Mouse (Mus musculus) liver, embryonic 12.5 days (tissue): ENCODE data around the gene Pole4. TPM values are rescaled to one million over a fixed set of nuclear protein-coding genes. Genes with fewer than 3 reads are reported as not detected.
"Not testable (repeated sequence)": the region's sequence is repeated elsewhere in the genome, so short reads cannot be mapped to it uniquely, and the experiment has no call there.

Experiments used
- ATAC-seq: fragments of 200-750 bp; cut with Nextera tagmentation; 2 replicates; pipeline ENCODE4 v1.8.0; 2017; ENCODE audit warnings: moderate number of reproducible peaks, mild to moderate bottlenecking, moderate library complexity
- H3K27ac ChIP-seq: fragments of 300-500 bp; sonication (generic); 2 replicates; pipeline ENCODE4 v1.5.1; 2016; ENCODE audit warnings: mild to moderate bottlenecking
- H3K27me3 ChIP-seq: fragments of 300-500 bp; sonication (generic); replicated peaks from 2 replicates; pipeline ENCODE4 v1.6.1; 2016; ENCODE audit warnings: mild to moderate bottlenecking, moderate library complexity
- H3K36me3 ChIP-seq: fragments of 300-500 bp; sonication (generic); 2 replicates; pipeline ENCODE4 v1.6.1; 2016; ENCODE audit warnings: mild to moderate bottlenecking, moderate library complexity
- H3K4me1 ChIP-seq: fragments of 300-500 bp; sonication (generic); 2 replicates; pipeline ENCODE4 v1.6.1; 2016
- H3K4me2 ChIP-seq: fragments of 300-500 bp; sonication (generic); 2 replicates; pipeline ENCODE4 v1.6.1; 2016; ENCODE audit warnings: mild to moderate bottlenecking, moderate library complexity
- H3K4me3 ChIP-seq: fragments of 300-500 bp; sonication (generic); 2 replicates; pipeline ENCODE4 v1.5.1; 2016; ENCODE audit warnings: mild to moderate bottlenecking, moderate library complexity
- H3K9ac ChIP-seq: fragments of 300-500 bp; sonication (generic); 2 replicates; pipeline ENCODE4 v1.6.1; 2016; ENCODE audit warnings: mild to moderate bottlenecking, moderate library complexity
- H3K9me3 ChIP-seq: fragments of 300-500 bp; sonication (generic); replicated peaks from 2 replicates; pipeline ENCODE4 v1.6.1; 2016; ENCODE audit warnings: mild to moderate bottlenecking, moderate library complexity
- WGBS: fragments of 180-500 bp; shearing (Covaris S2); methylation state at CpG from one replicate; pipeline ENCODE4 v1.1.7; 2016; ENCODE audit not compliant: insufficient replicate concordance; 5-methylcytosine and 5-hydroxymethylcytosine counted together
- polyA plus RNA-seq: library from polyadenylated mRNA; unstranded; fragments of >200 nt; fragmentation: Nextera tagmentation; extraction: Ambion mirVana; gene quantifications from 2 replicates; pipeline ENCODE4 v1.2.1, GENCODE M21; 2016

Gene Pole4
- polyA plus RNA-seq, 1 experiment from 2014 or later, result 80.8 TPM

- no peak overlapping the region for H3K27ac ChIP-seq
- no peak overlapping the region for H3K9ac ChIP-seq
- no peak for ATAC-seq
- H3K4me2 ChIP-seq, result no peak overlapping the region
- no peaks in the 10 kb centered on the region for H3K4me1 ChIP-seq
- H3K36me3 ChIP-seq, result no peaks in the 10 kb centered on the region
- H3K9me3 ChIP-seq, result 0 out of 2 replicates have a peak, but pooled peaks cover 5% of the 10 kb centered on the region
- H3K27me3 ChIP-seq, result no peaks in the 10 kb centered on the region
- no peak overlapping the region for H3K4me3 ChIP-seq
These were observed 38.7 kb downstream of the Pole4 start for GRCm38 (mm10) chr6:82666480-82666879.

GRCm38 (mm10) chr6:82653169-82653525, 52.0 kb downstream of the Pole4 start:
- H3K9me3 ChIP-seq, result no peaks in the 10 kb centered on the region
- peak overlapping the region; percentile 87 for H3K4me2 ChIP-seq
- peak overlapping the region; percentile 77 for H3K9ac ChIP-seq
- no peak for ATAC-seq
- peaks cover 25% of the 10 kb centered on the region for H3K4me1 ChIP-seq
- H3K4me3 ChIP-seq, result peak overlapping the region; percentile 73
- no peaks in the 10 kb centered on the region for H3K27me3 ChIP-seq
- peaks cover 24% of the 10 kb centered on the region for H3K36me3 ChIP-seq
- peak overlapping the region; percentile 91 for H3K27ac ChIP-seq
- 28% methylated on average over 11 of the region's 11 CpGs for WGBS

- 1% methylated on average over 67 of the region's 67 CpGs for WGBS
- peaks cover 25% of the 10 kb centered on the region for H3K4me1 ChIP-seq
- peak overlapping the region; percentile 91 for H3K27ac ChIP-seq
- no peaks in the 10 kb centered on the region for H3K9me3 ChIP-seq
- H3K4me2 ChIP-seq, result peak overlapping the region; percentile 87
- peak overlapping the region; percentile 77 for H3K9ac ChIP-seq
- no peaks in the 10 kb centered on the region for H3K27me3 ChIP-seq
- ATAC-seq, result peak; percentile 98
- peaks cover 30% of the 10 kb centered on the region for H3K36me3 ChIP-seq
- peak overlapping the region; percentile 73 for H3K4me3 ChIP-seq
These were observed 52.5 kb downstream of the Pole4 start for GRCm38 (mm10) chr6:82652521-82653168.

GRCm38 (mm10) chr6:82649096-82649495, 56.1 kb downstream of the Pole4 start:
- Histone ChIP-seq H3K9me3 (no peaks in the 10 kb centered on the region), H3K27me3 (no peaks in the 10 kb centered on the region)
- no peak for ATAC-seq

GRCm38 (mm10) chr6:82647940-82648655, 57.1 kb downstream of the Pole4 start:
- Histone ChIP-seq H3K9me3 (no peaks in the 10 kb centered on the region), H3K4me1 (peaks cover 22% of the 10 kb centered on the region), H3K4me3 (no peak overlapping the region), H3K9ac (no peak overlapping the region), H3K27ac (no peak overlapping the region), H3K4me2 (no peak overlapping the region), H3K27me3 (no peaks in the 10 kb centered on the region), H3K36me3 (peaks cover 42% of the 10 kb centered on the region)
- ATAC-seq, result no peak
- 95% methylated on average over 1 of the region's 1 CpGs for WGBS

More at GRCm38 (mm10) chr6:82649096-82649495, 56.1 kb downstream of the Pole4 start:
- Histone ChIP-seq H3K27ac (no peak overlapping the region), H3K9ac (no peak overlapping the region), H3K4me2 (no peak overlapping the region), H3K4me1 (peaks cover 25% of the 10 kb centered on the region), H3K36me3 (peaks cover 42% of the 10 kb centered on the region), H3K4me3 (no peak overlapping the region)
- 89% methylated on average over 2 of the region's 2 CpGs for WGBS

GRCm38 (mm10) chr6:82647001-82647400, 58.2 kb downstream of the Pole4 start:
- no peaks in the 10 kb centered on the region for H3K27me3 ChIP-seq
- no peak overlapping the region for H3K27ac ChIP-seq
- H3K4me2 ChIP-seq, result no peak overlapping the region
- H3K36me3 ChIP-seq, result peaks cover 42% of the 10 kb centered on the region
- H3K4me1 ChIP-seq, result peaks cover 15% of the 10 kb centered on the region
- WGBS, result 84% methylated on average over 1 of the region's 1 CpGs
- ATAC-seq, result no peak
- H3K9ac ChIP-seq, result no peak overlapping the region
- H3K9me3 ChIP-seq, result no peaks in the 10 kb centered on the region
- no peak overlapping the region for H3K4me3 ChIP-seq

- 60% methylated on average over 4 of the region's 4 CpGs for WGBS
- no peak for ATAC-seq
These were observed 65.1 kb downstream of the Pole4 start for GRCm38 (mm10) chr6:82640046-82640445.

GRCm38 (mm10) chr6:82625331-82625730, 79.8 kb downstream of the Pole4 start:
- not testable (repeated sequence) for ATAC-seq, H3K36me3 ChIP-seq, H3K27me3 ChIP-seq, H3K4me2 ChIP-seq, H3K4me3 ChIP-seq, H3K27ac ChIP-seq, H3K4me1 ChIP-seq, H3K9me3 ChIP-seq, H3K9ac ChIP-seq
- 90% methylated on average over 7 of the region's 8 CpGs for WGBS

More at GRCm38 (mm10) chr6:82640046-82640445, 65.1 kb downstream of the Pole4 start:
- Histone ChIP-seq H3K9ac (no peak overlapping the region), H3K27ac (no peak overlapping the region), H3K27me3 (no peaks in the 10 kb centered on the region), H3K4me2 (no peak overlapping the region), H3K9me3 (no peaks in the 10 kb centered on the region), H3K36me3 (no peaks in the 10 kb centered on the region), H3K4me3 (no peak overlapping the region), H3K4me1 (no peaks in the 10 kb centered on the region)

- no peaks in the 10 kb centered on the region for H3K27me3 ChIP-seq
- no peak overlapping the region for H3K9ac ChIP-seq
- no peaks in the 10 kb centered on the region for H3K4me1 ChIP-seq
- no peak overlapping the region for H3K4me2 ChIP-seq
- H3K4me3 ChIP-seq, result no peak overlapping the region
- WGBS, result 59% methylated on average over 4 of the region's 4 CpGs
- H3K36me3 ChIP-seq, result no peaks in the 10 kb centered on the region
- H3K9me3 ChIP-seq, result no peaks in the 10 kb centered on the region
- H3K27ac ChIP-seq, result no peak overlapping the region
- no peak for ATAC-seq
These were observed 92.0 kb downstream of the Pole4 start for GRCm38 (mm10) chr6:82613201-82613600.

GRCm38 (mm10) chr6:82611049-82611448, 94.1 kb downstream of the Pole4 start:
- no peaks in the 10 kb centered on the region for H3K36me3 ChIP-seq
- H3K9me3 ChIP-seq, result no peaks in the 10 kb centered on the region
- no peaks in the 10 kb centered on the region for H3K27me3 ChIP-seq
- WGBS, result 66% methylated on average over 9 of the region's 9 CpGs
- H3K27ac ChIP-seq, result no peak overlapping the region
- H3K9ac ChIP-seq, result no peak overlapping the region
- no peak overlapping the region for H3K4me3 ChIP-seq
- no peak overlapping the region for H3K4me2 ChIP-seq
- H3K4me1 ChIP-seq, result no peaks in the 10 kb centered on the region
- ATAC-seq, result no peak

- Histone ChIP-seq H3K4me2 (no peak overlapping the region), H3K27ac (no peak overlapping the region)
These were observed 95.7 kb downstream of the Pole4 start for GRCm38 (mm10) chr6:82609339-82609926.

GRCm38 (mm10) chr6:82608756-82609155, 96.4 kb downstream of the Pole4 start:
- no peak overlapping the region for H3K9ac ChIP-seq
- H3K27ac ChIP-seq, result no peak overlapping the region
- H3K9me3 ChIP-seq, result no peaks in the 10 kb centered on the region
- H3K4me3 ChIP-seq, result no peak overlapping the region
- H3K27me3 ChIP-seq, result no peaks in the 10 kb centered on the region
- no peaks in the 10 kb centered on the region for H3K36me3 ChIP-seq
- H3K4me1 ChIP-seq, result no peaks in the 10 kb centered on the region
- no peak overlapping the region for H3K4me2 ChIP-seq
- 78% methylated on average over 4 of the region's 4 CpGs for WGBS
- ATAC-seq, result no peak

More at GRCm38 (mm10) chr6:82609339-82609926, 95.7 kb downstream of the Pole4 start:
- H3K9me3 ChIP-seq, result no peaks in the 10 kb centered on the region
- 62% methylated on average over 7 of the region's 7 CpGs for WGBS
- H3K4me1 ChIP-seq, result no peaks in the 10 kb centered on the region
- no peak for ATAC-seq
- no peak overlapping the region for H3K9ac ChIP-seq
- no peaks in the 10 kb centered on the region for H3K27me3 ChIP-seq
- H3K4me3 ChIP-seq, result no peak overlapping the region
- no peaks in the 10 kb centered on the region for H3K36me3 ChIP-seq
